Mouse (Mus musculus) forebrain, postnatal 0 days (tissue): ENCODE data around the gene Apobec1. TPM values are rescaled to one million over a fixed set of nuclear protein-coding genes. Genes with fewer than 3 reads are reported as not detected.
"Not testable (repeated sequence)": the region's sequence is repeated elsewhere in the genome, so short reads cannot be mapped to it uniquely, and the experiment has no call there.

Source experiments
- ATAC-seq: fragments of 200-750 bp; cut with Nextera tagmentation; 2 replicates; pipeline ENCODE4 v1.8.0; 2017; ENCODE audit warnings: mild to moderate bottlenecking, moderate library complexity
- DNase-seq: peaks from one replicate; pipeline ENCODE4 v3.0.0-alpha.2; 2015
- H3K27ac ChIP-seq: fragments of 300-500 bp; sonication (generic); 2 replicates; pipeline ENCODE4 v1.5.1; 2014; ENCODE audit warnings: low read depth, mild to moderate bottlenecking, antibody characterized with exemption, low read length, moderate library complexity, mixed read lengths
- H3K27me3 ChIP-seq: fragments of 300-500 bp; sonication (generic); 2 replicates; pipeline ENCODE4 v1.6.1; 2014; ENCODE audit warnings: mild to moderate bottlenecking, low read length, mixed read lengths; ENCODE audit not compliant: insufficient read depth
- H3K36me3 ChIP-seq: fragments of 300-500 bp; sonication (generic); 2 replicates; pipeline ENCODE4 v1.6.1; 2014; ENCODE audit warnings: mild to moderate bottlenecking, moderate library complexity; ENCODE audit not compliant: insufficient read depth
- H3K4me1 ChIP-seq: fragments of 300-500 bp; sonication (generic); 2 replicates; pipeline ENCODE4 v1.6.1; 2014; ENCODE audit warnings: antibody characterized with exemption; ENCODE audit not compliant: insufficient read depth
- H3K4me2 ChIP-seq: fragments of 300-500 bp; sonication (generic); 2 replicates; pipeline ENCODE4 v1.6.1; 2014; ENCODE audit warnings: low read depth, mild to moderate bottlenecking, moderate library complexity
- H3K4me3 ChIP-seq: fragments of 300-500 bp; sonication (generic); 2 replicates; pipeline ENCODE4 v1.5.1; 2014; ENCODE audit warnings: low read depth, low read length, mixed read lengths
- H3K9ac ChIP-seq: fragments of 300-500 bp; sonication (generic); 2 replicates; pipeline ENCODE4 v1.6.1; 2014; ENCODE audit warnings: mild to moderate bottlenecking
- H3K9me3 ChIP-seq: fragments of 300-500 bp; sonication (generic); 2 replicates; pipeline ENCODE4 v1.6.1; 2016; ENCODE audit warnings: low read length
- CTCF ChIP-seq: sonication (generic); IDR thresholded peaks from 2 replicates; pipeline ENCODE4 v1.5.1; 2016; ENCODE audit warnings: antibody characterized with exemption, control low read depth, low read depth
- WGBS: fragments of 180-500 bp; shearing (Covaris S2); extraction: QIAGEN DNeasy Blood & Tissue Kit; methylation state at CpG from one replicate; pipeline ENCODE4 v1.1.7; 2014; 5-methylcytosine and 5-hydroxymethylcytosine counted together
- polyA plus RNA-seq: library from polyadenylated mRNA; unstranded; fragments of >200 nt; fragmentation: Nextera tagmentation; extraction: Ambion mirVana; gene quantifications from 2 replicates; pipeline ENCODE4 v1.2.1, GENCODE M21; 2015
- total RNA-seq: library from RNA; depleted of rRNA; stranded (reverse); fragments of >200 nt; gene quantifications from 2 replicates; pipeline ENCODE4 v1.2.3, GENCODE M21; 2014; rRNA removed

Apobec1 gene
- total and polyA plus RNA-seq, 2 experiments from 2014 or later: 1.2 to 2.4 TPM

DNA sequence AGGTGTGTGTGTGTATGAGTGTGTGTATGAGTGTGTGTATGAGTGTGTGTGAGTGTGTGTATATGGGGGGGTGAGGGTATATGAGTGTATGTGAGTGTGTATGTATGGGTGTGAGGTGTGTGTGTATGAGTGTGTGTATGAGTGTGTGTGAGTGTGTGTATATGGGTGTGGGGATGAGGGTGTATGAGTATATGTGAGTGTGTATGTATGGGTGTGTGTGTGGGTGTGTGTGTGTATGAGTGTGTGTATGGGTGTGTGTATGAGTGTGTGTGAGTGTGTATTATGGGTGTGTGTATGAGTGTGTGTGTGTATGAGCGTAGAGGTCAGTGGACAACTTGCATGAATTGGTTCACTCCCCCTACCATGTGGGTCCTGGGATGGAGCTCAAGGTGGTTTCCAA, 57.6 kb downstream of the Apobec1 start:
- Histone ChIP-seq H3K9ac (no peak overlapping the region), H3K36me3 (no peaks in the 10 kb centered on the region), H3K4me2 (no peak overlapping the region), H3K4me1 (no peaks in the 10 kb centered on the region), H3K27ac (no peak overlapping the region), H3K9me3 (no peaks in the 10 kb centered on the region), H3K27me3 (no peaks in the 10 kb centered on the region), H3K4me3 (no peak overlapping the region)
- ATAC-seq: no peak
- no peak for TF ChIP-seq CTCF
- 100% methylated on average over 1 of the region's 1 CpGs for WGBS
- DNase-seq: no peak

DNA sequence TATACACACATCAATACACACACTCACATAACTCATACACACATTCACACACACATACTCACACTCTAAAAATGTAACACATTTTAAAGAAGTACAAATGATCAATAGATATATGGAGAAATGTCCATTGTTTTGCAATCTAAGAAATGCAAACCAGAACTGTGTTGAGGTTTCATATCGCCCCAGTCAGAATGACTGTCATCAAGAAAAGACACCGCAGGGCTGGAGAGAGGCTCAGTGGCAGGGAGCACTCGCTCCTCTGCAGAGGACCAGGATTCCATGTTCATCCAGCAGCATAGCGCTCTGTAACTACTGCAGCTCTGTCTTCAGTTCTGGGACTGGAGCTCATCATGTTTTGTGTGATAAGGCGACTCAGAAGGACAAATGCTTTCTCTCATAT, 58.7 kb downstream of the Apobec1 start:
- no peaks in the 10 kb centered on the region for H3K9me3 ChIP-seq
- H3K36me3 ChIP-seq: no peaks in the 10 kb centered on the region
- no peak for TF ChIP-seq CTCF
- ATAC-seq (no peak), DNase-seq (no peak)
- H3K4me2 ChIP-seq: no peak overlapping the region
- no peak overlapping the region for H3K27ac ChIP-seq
- H3K4me1 ChIP-seq: no peaks in the 10 kb centered on the region
- 82% methylated on average over 5 of the region's 5 CpGs for whole genome bisulfite sequencing
- H3K27me3 ChIP-seq: no peaks in the 10 kb centered on the region
- H3K9ac ChIP-seq: no peak overlapping the region
- H3K4me3 ChIP-seq: no peak overlapping the region

DNA sequence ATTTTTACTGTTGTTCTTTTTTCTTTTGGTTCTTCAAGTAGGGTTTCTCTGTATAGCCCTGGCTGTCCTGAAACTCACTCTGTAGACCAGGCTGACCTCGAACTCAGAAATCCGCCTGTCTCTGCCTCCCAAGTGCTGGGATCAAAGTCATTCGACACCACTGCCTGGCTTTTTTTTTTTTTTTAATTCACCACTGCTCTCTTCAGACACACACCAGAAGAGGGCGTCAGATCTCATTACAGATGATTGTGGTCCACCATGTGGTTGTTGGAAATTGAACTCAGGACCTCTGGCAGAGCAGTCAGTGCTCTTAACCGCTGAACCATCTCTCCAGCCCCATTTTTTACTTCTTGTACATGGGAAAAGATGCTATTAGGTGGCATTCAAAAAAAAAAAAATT, 59.8 kb downstream of the Apobec1 start:
- not testable (repeated sequence) for ATAC-seq, H3K27me3 ChIP-seq, H3K9me3 ChIP-seq, H3K36me3 ChIP-seq, H3K4me3 ChIP-seq, H3K4me2 ChIP-seq, H3K4me1 ChIP-seq, H3K9ac ChIP-seq, DNase-seq, H3K27ac ChIP-seq
- 79% methylated on average over 5 of the region's 5 CpGs for WGBS

DNA sequence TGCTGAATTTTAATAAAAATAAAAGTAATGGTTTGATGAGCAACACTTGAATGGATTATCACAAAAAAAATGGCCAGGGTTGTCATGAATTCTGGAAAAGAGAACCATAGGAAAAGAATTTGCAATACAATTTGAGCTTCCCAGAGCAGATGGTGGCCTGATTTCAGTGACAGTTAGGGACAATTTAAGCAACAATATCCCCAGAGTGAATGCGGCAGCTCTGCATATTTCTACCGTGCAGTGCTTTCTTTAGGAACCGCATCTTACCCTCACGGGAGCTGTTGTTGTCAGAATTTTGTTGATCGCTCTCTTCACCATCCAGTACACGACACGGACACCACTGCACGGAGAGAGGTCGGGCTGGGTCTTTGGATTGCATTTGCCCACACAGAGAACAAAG, 62.7 kb downstream of the Apobec1 start:
- TF ChIP-seq CTCF: no peak
- Histone ChIP-seq H3K4me3 (no peak overlapping the region), H3K9ac (no peak overlapping the region), H3K4me1 (no peaks in the 10 kb centered on the region), H3K9me3 (no peaks in the 10 kb centered on the region), H3K27me3 (no peaks in the 10 kb centered on the region), H3K36me3 (no peaks in the 10 kb centered on the region), H3K4me2 (no peak overlapping the region), H3K27ac (no peak overlapping the region)
- ATAC-seq: peak; percentile 50; the same call in 1 of the 2 replicates
- WGBS: 73% methylated on average over 9 of the region's 9 CpGs
- peak; percentile 13 for DNase-seq

DNA sequence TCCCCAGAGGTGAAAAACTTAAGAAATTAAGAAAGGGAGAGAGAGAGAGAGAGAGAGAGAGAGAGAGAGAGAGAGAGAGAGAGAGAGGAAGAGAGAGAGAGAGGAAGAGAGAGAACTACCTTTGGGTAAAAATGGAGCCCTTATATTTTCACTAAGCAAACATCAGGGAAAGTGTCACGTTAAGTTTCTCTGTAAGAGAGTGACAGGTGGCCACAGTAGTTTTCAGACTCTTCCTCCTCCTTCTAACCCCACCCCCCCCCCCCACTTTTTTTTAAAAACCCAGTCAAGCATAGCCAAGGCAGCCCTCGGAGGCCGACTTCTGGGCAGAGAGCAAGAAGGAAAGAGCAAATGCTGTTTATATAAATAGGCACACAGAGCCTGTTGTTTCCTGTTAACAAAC, 68.2 kb downstream of the Apobec1 start:
- H3K4me1 ChIP-seq: no peaks in the 10 kb centered on the region
- H3K27ac ChIP-seq: no peak overlapping the region
- H3K36me3 ChIP-seq: no peaks in the 10 kb centered on the region
- TF ChIP-seq CTCF: no peak
- H3K9ac ChIP-seq: no peak overlapping the region
- H3K27me3 ChIP-seq: no peaks in the 10 kb centered on the region
- H3K4me2 ChIP-seq: no peak overlapping the region
- H3K4me3 ChIP-seq: no peak overlapping the region
- WGBS: 21% methylated on average over 3 of the region's 3 CpGs
- ATAC-seq: no peak
- no peaks in the 10 kb centered on the region for H3K9me3 ChIP-seq
- DNase-seq: no peak

DNA sequence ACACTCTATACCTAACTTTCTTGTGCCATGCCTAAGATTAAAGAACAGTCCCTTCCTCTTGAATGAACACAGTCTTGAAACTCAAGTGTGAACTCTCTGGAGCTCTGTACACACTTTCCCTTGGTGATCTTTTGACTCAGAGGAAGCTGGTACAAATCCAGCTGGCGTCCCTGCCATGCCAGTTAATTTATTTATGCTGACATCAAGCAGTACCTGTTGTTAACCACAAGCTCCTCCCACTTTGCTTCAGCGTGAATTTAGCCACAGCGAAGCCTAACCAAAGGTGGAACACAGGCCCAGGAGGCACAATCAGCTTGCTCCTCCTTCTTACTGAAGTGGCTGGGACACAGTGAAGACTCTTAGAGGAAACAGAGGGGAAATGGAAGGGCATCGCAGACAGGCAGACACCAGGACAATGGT, 69.4 kb downstream of the Apobec1 start:
- no peaks in the 10 kb centered on the region for H3K27me3 ChIP-seq
- H3K27ac ChIP-seq: no peak overlapping the region
- H3K4me3 ChIP-seq: no peak overlapping the region
- peak overlapping the region; percentile 24; the same call in 1 of the 2 replicates for H3K4me2 ChIP-seq
- no peak for TF ChIP-seq CTCF
- no peak overlapping the region for H3K9ac ChIP-seq
- DNase-seq: peak; percentile 41
- 5% methylated on average over 4 of the region's 4 CpGs for WGBS
- H3K4me1 ChIP-seq: no peaks in the 10 kb centered on the region
- no peaks in the 10 kb centered on the region for H3K36me3 ChIP-seq
- peak; percentile 6; the same call in 1 of the 2 replicates for ATAC-seq
- H3K9me3 ChIP-seq: no peaks in the 10 kb centered on the region

DNA sequence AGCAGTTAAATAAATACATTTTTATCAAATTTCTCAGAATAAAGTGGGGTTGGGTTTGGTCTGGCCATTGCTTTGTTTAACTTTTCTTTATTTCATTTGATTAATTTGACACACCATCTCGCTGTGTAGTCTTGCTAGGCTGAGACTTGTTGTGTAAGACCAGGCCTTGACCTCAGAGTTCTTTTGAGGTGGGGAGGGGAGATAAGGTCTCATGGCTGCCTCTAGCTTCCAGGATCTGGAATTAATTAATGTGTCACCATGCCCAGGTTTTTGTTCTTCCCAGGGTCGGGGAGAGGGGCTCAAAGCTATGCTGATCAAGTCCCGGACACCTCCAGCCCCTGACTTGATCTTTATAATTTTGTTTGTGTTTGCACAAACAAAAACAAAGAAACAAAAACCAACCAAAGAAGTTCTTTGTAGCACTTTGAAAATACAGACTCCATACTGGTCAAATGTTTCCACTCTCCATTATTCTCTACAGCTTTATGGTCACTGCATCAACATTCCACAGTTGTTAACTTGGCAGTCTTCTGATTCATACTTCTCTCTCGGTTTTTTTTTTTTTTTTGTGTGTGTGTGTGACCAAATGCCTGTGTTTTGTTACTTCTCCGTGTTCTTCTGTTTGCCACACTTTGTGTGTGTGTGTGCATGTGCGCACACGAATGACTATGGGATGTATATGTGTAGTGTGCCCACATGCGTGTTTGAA, 70.6 kb downstream of the Apobec1 start:
- DNase-seq (no peak), ATAC-seq (no peak)
- no peak overlapping the region for H3K4me2 ChIP-seq
- no peak for TF ChIP-seq CTCF
- no peak overlapping the region for H3K4me3 ChIP-seq
- no peak overlapping the region for H3K9ac ChIP-seq
- H3K4me1 ChIP-seq: no peaks in the 10 kb centered on the region
- no peak overlapping the region for H3K27ac ChIP-seq
- 81% methylated on average over 8 of the region's 8 CpGs for WGBS
- no peaks in the 10 kb centered on the region for H3K36me3 ChIP-seq
- H3K27me3 ChIP-seq: no peaks in the 10 kb centered on the region
- no peaks in the 10 kb centered on the region for H3K9me3 ChIP-seq

DNA sequence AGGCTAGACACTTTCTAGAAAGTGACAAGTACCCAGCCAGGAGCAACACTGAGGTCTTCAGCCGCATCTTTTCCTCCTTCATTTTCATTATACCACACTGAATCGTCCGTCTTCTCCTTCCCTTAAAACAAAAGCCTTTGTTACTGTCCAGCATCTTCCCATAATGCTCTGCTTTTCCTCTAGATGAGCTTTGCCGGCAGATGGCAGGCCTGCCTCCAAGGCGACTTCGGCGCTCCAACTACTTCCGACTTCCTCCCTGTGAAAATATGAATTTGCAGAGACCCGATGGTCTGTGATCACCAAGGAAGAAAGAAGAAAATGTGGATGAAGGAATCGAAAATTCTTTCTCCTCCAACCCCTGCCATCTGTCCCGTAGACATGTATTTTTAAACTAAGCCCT, 74.1 kb downstream of the Apobec1 start:
- DNase-seq: no peak
- Histone ChIP-seq H3K27ac (no peak overlapping the region), H3K27me3 (no peaks in the 10 kb centered on the region), H3K9me3 (no peaks in the 10 kb centered on the region), H3K4me1 (no peaks in the 10 kb centered on the region), H3K36me3 (no peaks in the 10 kb centered on the region), H3K4me2 (no peak overlapping the region), H3K9ac (no peak overlapping the region), H3K4me3 (no peak overlapping the region)
- no peak for TF ChIP-seq CTCF
- WGBS: 76% methylated on average over 11 of the region's 11 CpGs
- ATAC-seq: no peak

Other genes starting within 250 kb of the Apobec1 start
- 159 and 160 TPM in 2 replicates for gene Rimklb, start 103.7 kb downstream of the Apobec1 start, total RNA-seq
- gene Rimklb, start 103.7 kb downstream of the Apobec1 start, polyA plus RNA-seq: 86.6 and 104 TPM in 2 replicates
- gene Mfap5, start 96.6 kb downstream of the Apobec1 start, total RNA-seq: 3.5 and 3.6 TPM in 2 replicates
- 3.8 and 5.5 TPM in 2 replicates for gene Mfap5, start 96.6 kb downstream of the Apobec1 start, polyA plus RNA-seq
- gene Aicda, start 48.6 kb downstream of the Apobec1 start, total RNA-seq: 0.31 and 3.1 TPM in 2 replicates
- gene Aicda, start 48.6 kb downstream of the Apobec1 start, polyA plus RNA-seq: 0.29 and 1.3 TPM in 2 replicates
- not detected in 2 replicates for gene Gdf3, start 7.6 kb upstream of the Apobec1 start, total RNA-seq
- not detected in 2 replicates for gene Gdf3, start 7.6 kb upstream of the Apobec1 start, polyA plus RNA-seq
- gene Dppa3, start 24.0 kb upstream of the Apobec1 start, total RNA-seq: not detected in 2 replicates
- not detected in 2 replicates for gene Dppa3, start 24.0 kb upstream of the Apobec1 start, polyA plus RNA-seq
- not detected in 2 replicates for gene Nanog, start 105.0 kb upstream of the Apobec1 start, total RNA-seq
- gene Nanog, start 105.0 kb upstream of the Apobec1 start, polyA plus RNA-seq: 0.07 TPM in 1 of 2 replicates, not detected in the other
- 68.9 and 78.2 TPM in 2 replicates for gene Slc2a3, start 199.2 kb upstream of the Apobec1 start, total RNA-seq
- 27.3 and 41.6 TPM in 2 replicates for gene Slc2a3, start 199.2 kb upstream of the Apobec1 start, polyA plus RNA-seq
- 16.3 and 23.4 TPM in 2 replicates for gene Foxj2, start 217.5 kb upstream of the Apobec1 start, total RNA-seq
- 6.7 and 8.1 TPM in 2 replicates for gene Foxj2, start 217.5 kb upstream of the Apobec1 start, polyA plus RNA-seq